In the genomic region with DNA sequence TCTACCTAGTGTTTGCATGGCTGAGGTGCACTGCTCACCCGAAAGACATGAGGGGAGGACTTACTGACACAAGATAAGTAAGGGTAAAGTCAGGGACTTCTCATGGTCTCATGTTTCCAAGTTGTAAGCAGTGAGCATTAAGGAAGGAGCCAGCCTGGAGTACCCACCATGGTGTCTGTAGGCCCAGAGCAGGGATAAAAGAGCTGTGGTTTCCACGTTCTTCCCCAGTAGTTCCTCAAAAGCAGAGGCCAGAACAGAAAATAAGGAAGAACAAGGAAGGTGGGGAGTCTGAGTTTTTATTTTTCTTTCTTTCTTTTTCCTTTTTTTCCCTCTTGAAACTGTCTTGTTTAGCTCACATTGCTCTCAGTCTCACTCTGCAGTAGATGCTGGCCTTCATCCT, we compare ENCODE assay signal across 26 mouse cellular contexts. TPM values are rescaled to one million over a fixed set of nuclear protein-coding genes. Genes with fewer than 3 reads are reported as not detected.
"Had no signal": no experiment of that assay in that cellular context is flagged by ENCODE, and none has a peak within 500 bp of the region (broad histone marks: within the 10 kb centered on the region; RNA-seq: fewer than 3 reads in every experiment).

No protein-coding gene starts in this region.

- H3K36me3 ChIP-seq: liver, embryonic 13.5 days; midbrain, embryonic 12.5 days; midbrain, embryonic 15.5 days; neural tube, embryonic 12.5 days; neural tube, embryonic 15.5 days; stomach, embryonic 15.5 days had no signal

- DNase-seq: kidney, adult 2 months; kidney, postnatal 25 days; layer of hippocampus, postnatal 36 days; liver, embryonic 13.5 days; lung, embryonic 14.5 days; right cerebral cortex, adult 18-20 months; right cerebral cortex, postnatal 14 days; spleen, adult 18-20 months; thymus, postnatal 36 days had no signal

- ATAC-seq: lung, postnatal 0 days; midbrain, embryonic 15.5 days had no signal

- H3K9ac ChIP-seq: liver, embryonic 13.5 days; lung, embryonic 14.5 days; midbrain, embryonic 12.5 days; midbrain, embryonic 15.5 days; neural tube, embryonic 12.5 days; neural tube, embryonic 15.5 days; stomach, embryonic 15.5 days had no signal

- H3K4me1 ChIP-seq: liver, embryonic 13.5 days; midbrain, embryonic 12.5 days; midbrain, embryonic 15.5 days; neural tube, embryonic 12.5 days; neural tube, embryonic 15.5 days; stomach, embryonic 15.5 days had no signal

- H3K27ac ChIP-seq: kidney, postnatal 0 days; layer of hippocampus, adult 2 months; left cerebral cortex, adult 2 months; liver, embryonic 13.5 days; midbrain, embryonic 12.5 days; midbrain, embryonic 15.5 days; neural tube, embryonic 12.5 days; neural tube, embryonic 15.5 days; stomach, embryonic 15.5 days had no signal

- H3K27me3 ChIP-seq: liver, embryonic 13.5 days; midbrain, embryonic 12.5 days; midbrain, embryonic 15.5 days; neural tube, embryonic 12.5 days; neural tube, embryonic 15.5 days; stomach, embryonic 15.5 days had no signal

- H3K4me3 ChIP-seq: layer of hippocampus, adult 2 months; left cerebral cortex, adult 2 months; liver, embryonic 13.5 days; midbrain, embryonic 12.5 days; midbrain, embryonic 15.5 days; neural tube, embryonic 12.5 days; neural tube, embryonic 15.5 days; stomach, embryonic 15.5 days had no signal

RNA-seq across cellular contexts. Expression of gene Pde6b, which starts 26.5 kb away (rescaled TPM):
- total RNA-seq: left cerebral cortex, postnatal 10 days; liver, adult 2 months had no signal
- polyA plus RNA-seq: kidney, adult 2 months; large intestine, adult 2 months; limb, embryonic 14.5 days; liver, adult 2 months; liver, embryonic 16.5 days; lung, postnatal 0 days; neural tube, embryonic 12.5 days; urinary bladder, adult 2 months had no signal

RNA-seq across cellular contexts. Expression of gene Mfsd7a, which starts 34.0 kb away (rescaled TPM):
- polyA plus RNA-seq: lung, embryonic 14.5 days had no signal

RNA-seq across cellular contexts. Expression of gene Gm42517, which starts 47.0 kb away (rescaled TPM):
- total RNA-seq: liver, adult 2 months had no signal
- polyA plus RNA-seq: kidney, embryonic 14.5 days; limb, embryonic 11.5 days; liver, adult 2 months; liver, embryonic 16.5 days; lung, embryonic 14.5 days had no signal
